Mouse (Mus musculus): ENCODE measurements around the gene Rufy1.
"Not testable (repeated sequence)": the region's sequence is repeated elsewhere in the genome, so short reads cannot be mapped to it uniquely, and the experiment has no call there.

Rufy1 gene

GRCm38 (mm10) chr11:50377892-50378684 is 52.8 kb downstream of the Rufy1 start:
- peak; percentile 75 for DNase-seq

- peak; percentile 99 for DNase-seq
Measured at GRCm38 (mm10) chr11:50376911-50377891, 53.7 kb downstream of the Rufy1 start, which contains the start of gene Hnrnph1. Hnrnph1 (plus strand) TSS chr11:50376990.

- DNase-seq: no peak
Measured at GRCm38 (mm10) chr11:50376156-50376790, 54.7 kb downstream of the Rufy1 start.

- no peak for DNase-seq
Measured at GRCm38 (mm10) chr11:50375421-50375820, 55.5 kb downstream of the Rufy1 start.

- DNase-seq: no peak
Measured at GRCm38 (mm10) chr11:50374286-50375015, 56.5 kb downstream of the Rufy1 start.

GRCm38 (mm10) chr11:50373621-50374020 is 57.3 kb downstream of the Rufy1 start:
- DNase-seq: no peak

- DNase-seq: no peak
Measured at GRCm38 (mm10) chr11:50373086-50373485, 57.8 kb downstream of the Rufy1 start.

GRCm38 (mm10) chr11:50371911-50372310 is 59.0 kb downstream of the Rufy1 start:
- DNase-seq: no peak

GRCm38 (mm10) chr11:50371399-50371841 is 59.5 kb downstream of the Rufy1 start:
- no peak for DNase-seq

GRCm38 (mm10) chr11:50370969-50371368 is 60.0 kb downstream of the Rufy1 start:
- no peak for DNase-seq

- DNase-seq: no peak
Measured at GRCm38 (mm10) chr11:50369360-50369911, 61.5 kb downstream of the Rufy1 start.

- no peak for DNase-seq
Measured at GRCm38 (mm10) chr11:50367531-50367930, 63.4 kb downstream of the Rufy1 start.

GRCm38 (mm10) chr11:50365322-50365721 is 65.6 kb downstream of the Rufy1 start:
- DNase-seq: no peak

GRCm38 (mm10) chr11:50364548-50364947 is 66.4 kb downstream of the Rufy1 start:
- peak; percentile 72 for DNase-seq

GRCm38 (mm10) chr11:50361282-50361681 is 69.6 kb downstream of the Rufy1 start:
- not testable (repeated sequence) for DNase-seq

GRCm38 (mm10) chr11:50358950-50359861 is 71.7 kb downstream of the Rufy1 start:
- DNase-seq: peak; percentile 69

- no peak for DNase-seq
Measured at GRCm38 (mm10) chr11:50355395-50355794, 75.5 kb downstream of the Rufy1 start.

- no peak for DNase-seq
Measured at GRCm38 (mm10) chr11:50354851-50355250, 76.1 kb downstream of the Rufy1 start.

GRCm38 (mm10) chr11:50354162-50354561 is 76.8 kb downstream of the Rufy1 start, which contains the start of gene Cby3:
Cby3 (plus strand) TSS chr11:50354462.
- no peak for DNase-seq

GRCm38 (mm10) chr11:50352177-50352576 is 78.7 kb downstream of the Rufy1 start:
- DNase-seq: no peak

Measured in layer of hippocampus, adult 9-11 months (tissue).